In genomic region chr6:60555590-60556235, GRCm38 (mm10) we compare ENCODE assay signal across 9 mouse cellular contexts.
DNase-seq lines count a peak whose midpoint lies in the region; ATAC-seq and TF ChIP-seq lines count a peak whose summit lies in the region.
"Had no signal": no experiment of that assay in that cellular context is flagged by ENCODE, and none has a peak within 500 bp of the region (broad histone marks: within the 10 kb centered on the region; RNA-seq: fewer than 3 reads in every experiment).

No protein-coding gene starts in this region.

- H3K9ac ChIP-seq in liver, embryonic 14.5 days (replicated peaks): no peak overlapping the region
- no peak overlapping the region for H3K9ac ChIP-seq in liver, embryonic 12.5 days
- no peak overlapping the region for H3K9ac ChIP-seq in hindbrain, embryonic 13.5 days
- H3K9ac ChIP-seq in limb, embryonic 14.5 days (ENCODE audit: low read depth, low read length, severe bottlenecking): no peak overlapping the region
- H3K9ac ChIP-seq: liver, embryonic 13.5 days had no signal

- H3K27ac ChIP-seq in liver, embryonic 14.5 days: no peak overlapping the region
- H3K27ac ChIP-seq in liver, embryonic 12.5 days: no peak overlapping the region
- no peak overlapping the region for H3K27ac ChIP-seq in hindbrain, embryonic 13.5 days
- no peak overlapping the region for H3K27ac ChIP-seq in limb, embryonic 14.5 days (replicated peaks; ENCODE audit: low read depth, low read length)
- H3K27ac ChIP-seq: liver, embryonic 13.5 days had no signal

- H3K27me3 ChIP-seq in liver, embryonic 14.5 days (ENCODE audit: control insufficient read depth, insufficient read depth, low read length): no peaks in the 10 kb centered on the region
- no peaks in the 10 kb centered on the region for H3K27me3 ChIP-seq in liver, embryonic 12.5 days (replicated peaks)
- no peaks in the 10 kb centered on the region for H3K27me3 ChIP-seq in hindbrain, embryonic 13.5 days
- H3K27me3 ChIP-seq in limb, embryonic 14.5 days (ENCODE audit: control insufficient read depth, insufficient read depth, low read length): no peaks in the 10 kb centered on the region
- H3K27me3 ChIP-seq: liver, embryonic 13.5 days had no signal

- TF ChIP-seq CTCF in liver, embryonic 14.5 days (IDR thresholded peaks at IDR 0.05; ENCODE audit: low read depth): peak; percentile 18; the same call in 1 of the 2 replicates

- TF ChIP-seq EP300 in liver, embryonic 14.5 days (IDR thresholded peaks at IDR 0.05; ENCODE audit: low read depth): no peak

- no peaks in the 10 kb centered on the region for H3K9me3 ChIP-seq in liver, embryonic 14.5 days (ENCODE audit: control insufficient read depth, low read length)
- H3K9me3 ChIP-seq in liver, embryonic 12.5 days (replicated peaks): peaks cover 11% of the 10 kb centered on the region
- H3K9me3 ChIP-seq in hindbrain, embryonic 13.5 days: peaks cover 4% of the 10 kb centered on the region; the same call in 1 of the 2 replicates
- H3K9me3 ChIP-seq in limb, embryonic 14.5 days (ENCODE audit: control insufficient read depth, low read length): no peaks in the 10 kb centered on the region; the same call in 1 of the 2 replicates

- TF ChIP-seq POLR2A in limb, embryonic 14.5 days (IDR thresholded peaks at IDR 0.05; ENCODE audit: borderline replicate concordance, extremely low read depth, insufficient read depth, insufficient read length): no peak

- no peaks in the 10 kb centered on the region for H3K4me1 ChIP-seq in liver, embryonic 14.5 days (replicated peaks; ENCODE audit: control insufficient read depth in 2 of 2, insufficient read depth in 2 of 2, low read length in 1 of 2)
- H3K4me1 ChIP-seq in liver, embryonic 12.5 days: no peaks in the 10 kb centered on the region
- no peaks in the 10 kb centered on the region for H3K4me1 ChIP-seq in hindbrain, embryonic 13.5 days (replicated peaks)
- H3K4me1 ChIP-seq in limb, embryonic 14.5 days (ENCODE audit: control insufficient read depth, insufficient read depth, low read length): no peaks in the 10 kb centered on the region
- H3K4me1 ChIP-seq: liver, embryonic 13.5 days had no signal

- H3K4me3 ChIP-seq in liver, embryonic 14.5 days (ENCODE audit: insufficient read depth in 1 of 2, low read depth in 2 of 2, low read length in 2 of 2): no peak overlapping the region
- H3K4me3 ChIP-seq in liver, embryonic 12.5 days: no peak overlapping the region
- no peak overlapping the region for H3K4me3 ChIP-seq in hindbrain, embryonic 13.5 days
- H3K4me3 ChIP-seq in limb, embryonic 14.5 days (replicated peaks; ENCODE audit: low read length): no peak overlapping the region
- H3K4me3 ChIP-seq: liver, embryonic 13.5 days had no signal

- WGBS in liver, embryonic 14.5 days (ENCODE audit: insufficient replicate concordance): 29% methylated on average over 9 of the region's 9 CpGs
- 33% methylated on average over 9 of the region's 9 CpGs for WGBS in liver, embryonic 12.5 days (ENCODE audit: insufficient replicate concordance)
- 51% methylated on average over 9 of the region's 9 CpGs for WGBS in hindbrain, embryonic 13.5 days
- WGBS in limb, embryonic 14.5 days: 49% methylated on average over 9 of the region's 9 CpGs

- no peaks in the 10 kb centered on the region for H3K36me3 ChIP-seq in liver, embryonic 14.5 days (replicated peaks; ENCODE audit: control insufficient read depth, insufficient read depth, low read depth)
- no peaks in the 10 kb centered on the region for H3K36me3 ChIP-seq in liver, embryonic 12.5 days
- no peaks in the 10 kb centered on the region for H3K36me3 ChIP-seq in hindbrain, embryonic 13.5 days
- no peaks in the 10 kb centered on the region for H3K36me3 ChIP-seq in limb, embryonic 14.5 days (ENCODE audit: control insufficient read depth, insufficient read depth, low read length)
- H3K36me3 ChIP-seq: liver, embryonic 13.5 days had no signal

- peak in 1 of 3 experiments; percentile 1 for DNase-seq in liver, embryonic 14.5 days (ENCODE audit: low read depth in 3 of 3, low spot score in 3 of 3)
- DNase-seq in limb, embryonic 14.5 days (ENCODE audit: low spot score): peak; percentile 62
- peak; percentile 4 for DNase-seq in right cerebral cortex, postnatal 25 days
- no peak for DNase-seq in spleen, postnatal 36 days (ENCODE audit: low spot score in 2 of 2)
- no peak for DNase-seq in MN1 (ENCODE audit: low spot score)
- DNase-seq: liver, embryonic 13.5 days had no signal

- no peak for ATAC-seq in liver, embryonic 14.5 days (ENCODE audit: insufficient read depth)
- ATAC-seq in liver, embryonic 12.5 days: no peak
- peak; percentile 74 for ATAC-seq in common myeloid progenitor, adult 5-6 weeks (replicated peaks; ENCODE audit: low read depth, poor library complexity, severe bottlenecking)
- no peak for ATAC-seq in hindbrain, embryonic 13.5 days (ENCODE audit: low FRiP score)
- ATAC-seq in limb, embryonic 14.5 days (ENCODE audit: low FRiP score, low read depth): no peak

- H3K4me2 ChIP-seq in liver, embryonic 14.5 days (ENCODE audit: low read depth): no peak overlapping the region
- H3K4me2 ChIP-seq in liver, embryonic 12.5 days: no peak overlapping the region
- H3K4me2 ChIP-seq in hindbrain, embryonic 13.5 days: 0 out of 2 replicates have a peak overlapping the region, but pooled peaks have one; percentile 30
- no peak overlapping the region for H3K4me2 ChIP-seq in limb, embryonic 14.5 days (replicated peaks; ENCODE audit: low read depth, low read length, severe bottlenecking)
- H3K4me2 ChIP-seq: liver, embryonic 13.5 days had no signal

Comparison
In these comparisons a context has a peak if more than half of its experiments do, and no peak if none do; other contexts are left out.
1. DNase-seq: peak in limb, embryonic 14.5 days (single experiment) and right cerebral cortex, postnatal 25 days (single experiment); none in spleen, postnatal 36 days (0 of 2) and MN1 (single experiment).